ENCODE assay signal across 13 mouse cellular contexts in genomic region chr14:7860525-7861154, GRCm38 (mm10).
"Had no signal": no experiment of that assay in that cellular context is flagged by ENCODE, and none has a peak within 500 bp of the region (broad histone marks: within the 10 kb centered on the region; RNA-seq: fewer than 3 reads in every experiment).

No protein-coding gene starts in this region.

- ATAC-seq: liver, embryonic 12.5 days had no signal

- H3K9ac ChIP-seq: limb, embryonic 13.5 days; liver, embryonic 12.5 days; liver, embryonic 15.5 days; lung, embryonic 15.5 days had no signal

- H3K27ac ChIP-seq: limb, embryonic 13.5 days; liver, embryonic 12.5 days; liver, embryonic 15.5 days; lung, embryonic 15.5 days had no signal

- H3K9me3 ChIP-seq: limb, embryonic 13.5 days; liver, embryonic 12.5 days; liver, embryonic 15.5 days; lung, embryonic 15.5 days had no signal

- H3K36me3 ChIP-seq: limb, embryonic 13.5 days; liver, embryonic 12.5 days; liver, embryonic 15.5 days; lung, embryonic 15.5 days had no signal

- DNase-seq: left cerebral cortex, postnatal 4 days; liver; lung, adult 18-20 months; lung, postnatal 14 days; lung, postnatal 4 days; thymus, adult 2 months; thymus, postnatal 14 days; thymus, postnatal 4 days had no signal

- H3K27me3 ChIP-seq: limb, embryonic 13.5 days; liver, embryonic 12.5 days; liver, embryonic 15.5 days; lung, embryonic 15.5 days had no signal

- H3K4me2 ChIP-seq: limb, embryonic 13.5 days; liver, embryonic 12.5 days; liver, embryonic 15.5 days; lung, embryonic 15.5 days; midbrain, embryonic 11.5 days had no signal

- H3K4me3 ChIP-seq: limb, embryonic 13.5 days; liver, embryonic 12.5 days; liver, embryonic 15.5 days; lung, embryonic 15.5 days had no signal
